Mouse (Mus musculus) cerebral cortex, adult 2 months (tissue): Measurements from ENCODE around the gene Lrrc74b.

Experiments used
- WGBS: fragments of 180-500 bp; shearing (Covaris S2); methylation state at CpG from one replicate; pipeline ENCODE4 v1.1.7; 2018; 5-methylcytosine and 5-hydroxymethylcytosine counted together

The Lrrc74b gene

GRCm38 (mm10) chr16:17496499-17497305 is 64.3 kb downstream of the Lrrc74b start:
- 10% methylated on average over 2 of the region's 2 CpGs for WGBS
